Mouse (Mus musculus) ES-E14 (cell line): ENCODE data around the gene Pelo. TPM values are rescaled to one million over a fixed set of nuclear protein-coding genes. Genes with fewer than 3 reads are reported as not detected.

Source experiments
- DNase-seq: peaks from one replicate; pipeline ENCODE4 v3.0.0-alpha.2; 2013; ENCODE audit warnings: low read depth, low spot score
- H3K27ac ChIP-seq: 2 replicates; pipeline ENCODE4 v1.5.1; 2012; ENCODE audit warnings: low read depth, mild to moderate bottlenecking, low read length, moderate library complexity, mixed read lengths; ENCODE audit not compliant: poor library complexity, insufficient read depth, severe bottlenecking
- H3K36me3 ChIP-seq: 2 replicates; pipeline ENCODE4 v1.6.1; 2012; ENCODE audit warnings: mild to moderate bottlenecking, low read length, moderate library complexity, mixed read lengths; ENCODE audit not compliant: control insufficient read depth, poor library complexity, insufficient read depth, severe bottlenecking
- H3K4me1 ChIP-seq, 2 experiments: fragments of 150-350 bp in 1 of 2; sonication (generic) in 1 of 2; 2 replicates each; pipeline ENCODE4 v1.6.1; 2012; ENCODE audit warnings: low read length in 2 of 2, mild to moderate bottlenecking in 1 of 2, mixed read lengths in 1 of 2; ENCODE audit not compliant: control insufficient read depth in 2 of 2, insufficient read depth in 2 of 2, poor library complexity in 1 of 2
- H3K4me3 ChIP-seq, 2 experiments: fragments of 150-350 bp in 1 of 2; sonication (generic) in 1 of 2; 2 replicates each; pipeline ENCODE4 v1.5.1; 2012; ENCODE audit warnings: low read length in 2 of 2, low read depth in 1 of 2, mild to moderate bottlenecking in 1 of 2, mixed read lengths in 1 of 2; ENCODE audit not compliant: insufficient read depth in 1 of 2, poor library complexity in 1 of 2, severe bottlenecking in 1 of 2
- H3K9ac ChIP-seq: 2 replicates; pipeline ENCODE4 v1.6.1; 2012; ENCODE audit warnings: low read depth, mild to moderate bottlenecking, low read length, mixed read lengths; ENCODE audit not compliant: poor library complexity, insufficient read depth, severe bottlenecking
- H3K9me3 ChIP-seq: fragments of 150-350 bp; sonication (generic); 2 replicates; pipeline ENCODE4 v1.6.1; 2012; ENCODE audit warnings: low read depth, mild to moderate bottlenecking, low read length; ENCODE audit not compliant: control insufficient read depth, insufficient read depth
- CHD2 ChIP-seq: IDR thresholded peaks from 2 replicates; pipeline ENCODE4 v1.6.1; 2014; ENCODE audit warnings: mild to moderate bottlenecking, low read depth, low read length, inconsistent platforms
- HCFC1 ChIP-seq: IDR thresholded peaks from 2 replicates; pipeline ENCODE4 v1.6.1; 2012; ENCODE audit warnings: low read length, inconsistent platforms, borderline replicate concordance; ENCODE audit not compliant: insufficient read depth
- MAFK ChIP-seq: IDR thresholded peaks from 2 replicates; pipeline ENCODE4 v1.6.1; 2014; ENCODE audit warnings: mild to moderate bottlenecking, low read depth, low read length, inconsistent platforms; ENCODE audit not compliant: insufficient read depth
- ZC3H11A ChIP-seq: IDR thresholded peaks from 2 replicates; pipeline ENCODE4 v1.6.1; 2012; ENCODE audit warnings: low read depth, mild to moderate bottlenecking, inconsistent platforms, low read length, borderline replicate concordance
- ZNF384 ChIP-seq: IDR thresholded peaks from 2 replicates; pipeline ENCODE4 v1.6.1; 2012; ENCODE audit warnings: low read depth, low read length, inconsistent platforms
- in situ Hi-C, 2 experiments: fragments of 600-800 bp; cut with MboI; formaldehyde crosslinking; loops; one replicate each; pipeline ENCODE4 v1.15.1; 2025; ENCODE audit warnings: low sequenced_read_pairs in 2 of 2, inconsistent platforms in 1 of 2; ENCODE audit not compliant: unreplicated experiment in 2 of 2
- total RNA-seq: library from RNA; depleted of rRNA; stranded (reverse); fragments of 300-350 nt; gene quantifications from 2 replicates; pipeline ENCODE4 v1.2.3, GENCODE M21; 2012; rRNA removed

The Pelo gene
- total RNA-seq, 1 experiment: 24.1 TPM

- Histone ChIP-seq H3K27ac (no peak overlapping the region), H3K9me3 (no peaks in the 10 kb centered on the region), H3K4me1 (no peaks in the 10 kb centered on the region), H3K9ac (no peak overlapping the region), H3K4me3 (no peak overlapping the region), H3K36me3 (no peaks in the 10 kb centered on the region)
- in situ Hi-C loops: no loop called here
- TF ChIP-seq CHD2 (no peak), MAFK (no peak), ZC3H11A (no peak), ZNF384 (no peak), HCFC1 (no peak)
- DNase-seq: no peak
These were observed 37.4 kb downstream of the Pelo start for GRCm38 (mm10) chr13:115052568-115052967.

GRCm38 (mm10) chr13:115050660-115051559 is 39.1 kb downstream of the Pelo start:
- in situ Hi-C loops: no loop called here

GRCm38 (mm10) chr13:115042652-115043051 is 47.3 kb downstream of the Pelo start:
- Histone ChIP-seq H3K27ac (no peak overlapping the region), H3K4me1 (no peaks in the 10 kb centered on the region), H3K4me3 (no peak overlapping the region), H3K9me3 (no peaks in the 10 kb centered on the region), H3K9ac (no peak overlapping the region), H3K36me3 (no peaks in the 10 kb centered on the region)
- DNase-seq: no peak
- in situ Hi-C loops: no loop called here
- no peak for TF ChIP-seq CHD2

More at GRCm38 (mm10) chr13:115050660-115051559, 39.1 kb downstream of the Pelo start:
- Histone ChIP-seq H3K4me1 (no peaks in the 10 kb centered on the region), H3K4me3 (no peak overlapping the region), H3K27ac (no peak overlapping the region), H3K9me3 (no peaks in the 10 kb centered on the region), H3K36me3 (no peaks in the 10 kb centered on the region), H3K9ac (no peak overlapping the region)
- no peak for DNase-seq
- TF ChIP-seq ZNF384 (no peak), ZC3H11A (no peak), HCFC1 (no peak), MAFK (no peak), CHD2 (no peak)

Other genes with a start within 250 kb of the Pelo start
- gene Itga2, start 158.1 kb downstream of the Pelo start, total RNA-seq: 0.11 and 0.31 TPM in 2 replicates
- gene Gm49395, start 11.7 kb upstream of the Pelo start, total RNA-seq: 4.7 and 4.8 TPM in 2 replicates
- 2.0 and 2.6 TPM in 2 replicates for gene Itga1, start 11.8 kb upstream of the Pelo start, total RNA-seq